9 mouse cellular contexts compared by ENCODE assay signal in genomic region chr12:3770546-3770945, GRCm38 (mm10).
"Had no signal": no experiment of that assay in that cellular context is flagged by ENCODE, and none has a peak within 500 bp of the region (broad histone marks: within the 10 kb centered on the region; RNA-seq: fewer than 3 reads in every experiment).

No protein-coding gene starts in this region.

- H3K4me1 ChIP-seq: limb, embryonic 10.5 days; liver, embryonic 15.5 days; neural tube, embryonic 13.5 days had no signal

- H3K36me3 ChIP-seq: liver, embryonic 15.5 days; midbrain, embryonic 12.5 days had no signal

- H3K27ac ChIP-seq: limb, embryonic 10.5 days; liver, embryonic 15.5 days; midbrain, embryonic 12.5 days; neural tube, embryonic 13.5 days had no signal

- H3K4me3 ChIP-seq: limb, embryonic 10.5 days; liver, embryonic 15.5 days; midbrain, embryonic 12.5 days; neural tube, embryonic 13.5 days had no signal

- DNase-seq: kidney, adult 8-10 months; kidney, postnatal 25 days; lung, adult 2 months; spleen, adult 18-20 months; thymus, postnatal 36 days had no signal
